Mouse (Mus musculus) kidney, adult 2 months (tissue): ENCODE measurements around the gene Pcolce.

ENCODE experiments used
- CTCF ChIP-seq: fragments of 200-500 bp; conservative IDR thresholded peaks from 2 replicates; pipeline ENCODE4 v1.5.1; 2011; ENCODE audit warnings: low read depth, mild to moderate bottlenecking, control low read depth, low read length, moderate library complexity, mixed read lengths; ENCODE audit not compliant: insufficient read depth, insufficient read length
- POLR2A ChIP-seq: fragments of 200-500 bp; IDR thresholded peaks from one replicate; pipeline ENCODE4 v1.6.1; 2011; ENCODE audit warnings: low read depth, low read length, control low read depth

DNA sequence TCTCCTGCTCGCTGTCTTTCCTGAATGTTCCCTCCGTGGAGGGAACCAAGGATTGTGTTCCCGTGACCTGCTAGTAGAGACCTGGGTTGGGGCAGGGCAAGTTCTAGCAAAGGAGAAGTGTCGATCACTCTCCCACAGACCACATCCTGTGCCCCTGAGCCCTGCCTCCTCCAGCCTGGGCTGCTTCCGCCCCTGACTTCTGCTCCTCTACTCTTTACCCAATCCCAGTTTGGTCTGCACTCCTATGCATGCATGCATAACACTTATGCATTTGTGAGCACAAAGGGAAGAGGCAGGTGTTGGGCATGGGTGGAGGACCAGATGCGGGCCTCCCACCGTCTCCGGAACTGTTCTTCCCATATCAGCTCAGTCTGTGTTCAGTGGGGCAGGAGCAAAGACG, 17.6 kb upstream of the Pcolce start:
- TF ChIP-seq CTCF (no peak), POLR2A (no peak)
